Mouse (Mus musculus) liver, embryonic 16.5 days (tissue): ENCODE measurements around the gene Atp1b2. TPM values are rescaled to one million over a fixed set of nuclear protein-coding genes. Genes with fewer than 3 reads are reported as not detected.
"Not testable (repeated sequence)": the region's sequence is repeated elsewhere in the genome, so short reads cannot be mapped to it uniquely, and the experiment has no call there.

Source experiments
- ATAC-seq: fragments of 200-750 bp; cut with Nextera tagmentation; 2 replicates; pipeline ENCODE4 v1.8.0; 2017; ENCODE audit warnings: low read depth, mild to moderate bottlenecking, moderate number of reproducible peaks, moderate library complexity
- H3K27ac ChIP-seq: fragments of 300-500 bp; sonication (generic); 2 replicates; pipeline ENCODE4 v1.5.1; 2014; ENCODE audit warnings: mild to moderate bottlenecking, low read length
- H3K27me3 ChIP-seq: fragments of 300-500 bp; sonication (generic); 2 replicates; pipeline ENCODE4 v1.6.1; 2014; ENCODE audit warnings: low read depth, low read length, mixed read lengths; ENCODE audit not compliant: control insufficient read depth, insufficient read depth
- H3K36me3 ChIP-seq: fragments of 300-500 bp; sonication (generic); 2 replicates; pipeline ENCODE4 v1.6.1; 2014; ENCODE audit warnings: mild to moderate bottlenecking; ENCODE audit not compliant: control insufficient read depth, insufficient read depth
- H3K4me1 ChIP-seq: fragments of 300-500 bp; sonication (generic); 2 replicates; pipeline ENCODE4 v1.6.1; 2014; ENCODE audit warnings: low read depth, low read length, mixed read lengths; ENCODE audit not compliant: control insufficient read depth
- H3K4me2 ChIP-seq: fragments of 300-500 bp; sonication (generic); 2 replicates; pipeline ENCODE4 v1.6.1; 2014; ENCODE audit warnings: low read depth, low read length, mixed read lengths
- H3K4me3 ChIP-seq: fragments of 300-500 bp; sonication (generic); 2 replicates; pipeline ENCODE4 v1.5.1; 2014; ENCODE audit warnings: low read depth, mild to moderate bottlenecking, low read length
- H3K9ac ChIP-seq: fragments of 300-500 bp; sonication (generic); 2 replicates; pipeline ENCODE4 v1.6.1; 2014; ENCODE audit warnings: low read depth, low read length
- H3K9me3 ChIP-seq: fragments of 300-500 bp; sonication (generic); replicated peaks from 2 replicates; pipeline ENCODE4 v1.6.1; 2016; ENCODE audit warnings: low read length; ENCODE audit not compliant: control insufficient read depth
- WGBS: fragments of 180-500 bp; shearing (Covaris S2); extraction: QIAGEN DNeasy Blood & Tissue Kit; methylation state at CpG from one replicate; pipeline ENCODE4 v1.1.7; 2014; ENCODE audit not compliant: insufficient replicate concordance; 5-methylcytosine and 5-hydroxymethylcytosine counted together
- polyA plus RNA-seq: library from polyadenylated mRNA; unstranded; fragments of >200 nt; fragmentation: Nextera tagmentation; extraction: Ambion mirVana; gene quantifications from 2 replicates; pipeline ENCODE4 v1.2.1, GENCODE M21; 2015

Gene Atp1b2
- polyA plus RNA-seq, 1 experiment from 2014 or later: 12.6 TPM

- WGBS: 32% methylated on average over 6 of the region's 6 CpGs
- no peak overlapping the region for H3K9ac ChIP-seq
Observed at GRCm38 (mm10) chr11:69628286-69628685, 22.5 kb upstream of the Atp1b2 start.

GRCm38 (mm10) chr11:69624339-69624738, 18.6 kb upstream of the Atp1b2 start:
- not testable (repeated sequence) for H3K4me2 ChIP-seq, H3K9me3 ChIP-seq, H3K9ac ChIP-seq, ATAC-seq, H3K36me3 ChIP-seq, H3K27ac ChIP-seq, H3K4me3 ChIP-seq, H3K27me3 ChIP-seq
- WGBS: 63% methylated on average over 2 of the region's 2 CpGs
- H3K4me1 ChIP-seq: peaks cover 27% of the 10 kb centered on the region

More at GRCm38 (mm10) chr11:69628286-69628685, 22.5 kb upstream of the Atp1b2 start:
- H3K27ac ChIP-seq: no peak overlapping the region
- peaks cover 5% of the 10 kb centered on the region for H3K4me1 ChIP-seq
- ATAC-seq: no peak
- H3K36me3 ChIP-seq: no peaks in the 10 kb centered on the region
- H3K4me3 ChIP-seq: no peak overlapping the region
- no peak overlapping the region for H3K4me2 ChIP-seq
- H3K27me3 ChIP-seq: no peaks in the 10 kb centered on the region
- H3K9me3 ChIP-seq: no peaks in the 10 kb centered on the region

- ATAC-seq: no peak
- WGBS: 55% methylated on average over 4 of the region's 4 CpGs
- Histone ChIP-seq H3K27me3 (no peaks in the 10 kb centered on the region), H3K4me2 (peak overlapping the region; percentile 80), H3K36me3 (no peaks in the 10 kb centered on the region), H3K27ac (no peak overlapping the region), H3K4me3 (no peak overlapping the region), H3K4me1 (peaks cover 27% of the 10 kb centered on the region), H3K9me3 (no peaks in the 10 kb centered on the region), H3K9ac (no peak overlapping the region)
Observed at GRCm38 (mm10) chr11:69623006-69623405, 17.3 kb upstream of the Atp1b2 start.

- no peak overlapping the region for H3K27ac ChIP-seq
- no peaks in the 10 kb centered on the region for H3K27me3 ChIP-seq
- peak overlapping the region; percentile 65 for H3K4me3 ChIP-seq
- 40% methylated on average over 6 of the region's 6 CpGs for WGBS
- no peak for ATAC-seq
- peaks cover 31% of the 10 kb centered on the region for H3K4me1 ChIP-seq
- H3K4me2 ChIP-seq: peak overlapping the region; percentile 80
- H3K9ac ChIP-seq: peak overlapping the region; percentile 59
- H3K9me3 ChIP-seq: no peaks in the 10 kb centered on the region
- no peaks in the 10 kb centered on the region for H3K36me3 ChIP-seq
Observed at GRCm38 (mm10) chr11:69622406-69622805, 16.7 kb upstream of the Atp1b2 start.

- WGBS: 7% methylated on average over 20 of the region's 20 CpGs
- peak; percentile 67 for ATAC-seq
- peak within 1 kb of the TSS; percentile 65 for H3K4me3 ChIP-seq
- H3K4me1 ChIP-seq: peaks cover 31% of the 10 kb centered on the region
- H3K27me3 ChIP-seq: no peaks in the 10 kb centered on the region
- peak within 1 kb of the TSS; percentile 76 for H3K27ac ChIP-seq
- H3K36me3 ChIP-seq: no peaks in the 10 kb centered on the region
- no peaks in the 10 kb centered on the region for H3K9me3 ChIP-seq
- peak within 1 kb of the TSS; percentile 80 for H3K4me2 ChIP-seq
- peak within 1 kb of the TSS; percentile 59 for H3K9ac ChIP-seq
Observed at GRCm38 (mm10) chr11:69621571-69622268, 16.0 kb upstream of the Atp1b2 start, which contains the start of gene Sat2. Sat2 (plus strand) TSS chr11:69622024.

GRCm38 (mm10) chr11:69620394-69621081, 14.8 kb upstream of the Atp1b2 start:
- peak overlapping the region; percentile 74 for H3K27ac ChIP-seq
- 30% methylated on average over 7 of the region's 7 CpGs for WGBS

GRCm38 (mm10) chr11:69617805-69618204, 12.1 kb upstream of the Atp1b2 start, which contains the start of gene Shbg:
Shbg (minus strand) TSS chr11:69617905.
- peaks cover 44% of the 10 kb centered on the region for H3K4me1 ChIP-seq
- H3K9ac ChIP-seq: no peak within 1 kb of the TSS
- WGBS: 32% methylated on average over 5 of the region's 5 CpGs
- H3K27me3 ChIP-seq: no peaks in the 10 kb centered on the region
- ATAC-seq: peak; percentile 14; the same call in 1 of the 2 replicates
- H3K36me3 ChIP-seq: no peaks in the 10 kb centered on the region
- H3K9me3 ChIP-seq: no peaks in the 10 kb centered on the region
- H3K4me2 ChIP-seq: no peak within 1 kb of the TSS
- no peak within 1 kb of the TSS for H3K4me3 ChIP-seq
- no peak within 1 kb of the TSS for H3K27ac ChIP-seq

More at GRCm38 (mm10) chr11:69620394-69621081, 14.8 kb upstream of the Atp1b2 start:
- Histone ChIP-seq H3K4me2 (peak overlapping the region; percentile 33), H3K4me3 (no peak overlapping the region), H3K27me3 (no peaks in the 10 kb centered on the region), H3K4me1 (peaks cover 31% of the 10 kb centered on the region), H3K9ac (peak overlapping the region; percentile 21; the same call in 1 of the 2 replicates), H3K9me3 (no peaks in the 10 kb centered on the region), H3K36me3 (no peaks in the 10 kb centered on the region)
- ATAC-seq: 0 out of 2 replicates have a peak, but pooled peaks have one; percentile 33

GRCm38 (mm10) chr11:69616781-69617180, 11.0 kb upstream of the Atp1b2 start:
- Histone ChIP-seq H3K4me3 (no peak overlapping the region), H3K4me2 (no peak overlapping the region), H3K27ac (no peak overlapping the region), H3K36me3 (no peaks in the 10 kb centered on the region), H3K4me1 (peaks cover 34% of the 10 kb centered on the region), H3K9me3 (no peaks in the 10 kb centered on the region), H3K27me3 (no peaks in the 10 kb centered on the region), H3K9ac (no peak overlapping the region)
- 47% methylated on average over 10 of the region's 10 CpGs for WGBS
- ATAC-seq: no peak

GRCm38 (mm10) chr11:69614257-69614588, 8.5 kb upstream of the Atp1b2 start:
- peak overlapping the region; percentile 19; the same call in 1 of the 2 replicates for H3K9ac ChIP-seq
- WGBS: 38% methylated on average over 11 of the region's 11 CpGs
- ATAC-seq, H3K27me3 ChIP-seq, H3K36me3 ChIP-seq, H3K27ac ChIP-seq, H3K9me3 ChIP-seq: not testable (repeated sequence)
- H3K4me1 ChIP-seq: peaks cover 29% of the 10 kb centered on the region
- H3K4me2 ChIP-seq: peak overlapping the region; percentile 80
- peak overlapping the region; percentile 53 for H3K4me3 ChIP-seq
